Mouse (Mus musculus): ENCODE measurements around the gene Gm45808.

DNA sequence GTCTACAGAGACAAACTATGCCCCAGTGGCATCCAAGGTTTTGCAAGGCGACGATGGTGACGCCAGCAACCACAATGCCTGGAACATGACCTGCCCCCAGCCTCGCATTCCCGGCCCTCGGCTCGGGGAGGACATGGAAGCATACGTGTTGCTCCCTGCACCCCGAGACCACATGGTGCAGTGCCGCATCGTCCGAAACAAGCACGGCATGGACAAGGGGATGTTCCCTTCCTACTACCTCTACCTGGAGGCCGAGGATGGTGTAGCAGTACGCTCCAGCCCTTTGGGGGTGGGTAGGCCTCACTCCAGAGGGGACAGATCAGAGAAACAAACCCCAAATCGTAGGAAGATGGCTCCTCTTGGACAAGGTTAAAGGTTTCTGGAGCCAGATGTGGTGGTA is 32.0 kb upstream of the Gm45808 start:
- TF ChIP-seq CTCF (IDR thresholded peaks at IDR 0.05; ENCODE audit: low read depth) (no peak), EP300 (IDR thresholded peaks at IDR 0.05; ENCODE audit: low read depth) (no peak)

All from heart, postnatal 0 days (tissue).